Mouse (Mus musculus) embryo, embryonic 10 days (tissue): ENCODE results near the gene Rdx.

Experiments
- DNase-seq: peaks from one replicate; pipeline ENCODE4 v3.0.0-alpha.2; 2015; ENCODE audit warnings: low spot score

Gene Rdx

DNA sequence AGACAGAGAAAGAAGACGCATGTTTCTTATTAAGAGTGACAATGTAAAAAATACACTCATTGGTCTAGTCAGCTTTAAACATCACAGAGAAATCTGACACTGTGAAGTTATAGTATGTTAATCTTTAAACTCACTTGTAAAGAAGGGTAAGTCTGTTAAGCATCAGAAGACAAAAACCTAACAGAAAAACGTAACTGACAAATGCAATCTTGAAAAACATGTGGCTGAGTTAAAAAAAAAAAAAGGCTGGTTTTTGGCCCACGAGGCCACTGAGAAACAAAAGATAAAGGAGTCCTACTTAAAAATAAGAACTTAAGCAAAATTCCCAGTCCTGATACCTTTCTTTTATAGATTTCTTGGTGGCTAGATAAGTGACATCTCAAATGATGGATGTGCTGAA, 63.8 kb downstream of the Rdx start:
- no peak for DNase-seq

DNA sequence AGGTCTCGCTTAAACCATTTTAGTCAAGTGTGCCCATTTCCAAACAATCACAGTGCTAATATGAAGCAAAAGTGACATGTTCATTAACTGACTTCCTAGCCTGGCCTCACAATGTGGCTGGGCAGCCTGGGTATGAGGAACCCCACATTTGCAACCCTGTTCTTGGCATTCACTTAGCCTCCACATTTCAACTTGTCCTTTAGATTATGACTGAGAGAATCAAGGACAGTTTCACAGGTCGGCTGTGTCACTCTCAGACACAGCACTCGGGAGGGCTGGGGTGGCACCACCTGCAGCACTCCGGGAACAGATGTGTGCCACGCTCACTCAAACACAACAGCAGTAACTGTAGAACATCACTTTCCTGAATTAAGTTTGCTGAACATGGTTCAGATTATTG, 66.1 kb downstream of the Rdx start:
- DNase-seq, result no peak

DNA sequence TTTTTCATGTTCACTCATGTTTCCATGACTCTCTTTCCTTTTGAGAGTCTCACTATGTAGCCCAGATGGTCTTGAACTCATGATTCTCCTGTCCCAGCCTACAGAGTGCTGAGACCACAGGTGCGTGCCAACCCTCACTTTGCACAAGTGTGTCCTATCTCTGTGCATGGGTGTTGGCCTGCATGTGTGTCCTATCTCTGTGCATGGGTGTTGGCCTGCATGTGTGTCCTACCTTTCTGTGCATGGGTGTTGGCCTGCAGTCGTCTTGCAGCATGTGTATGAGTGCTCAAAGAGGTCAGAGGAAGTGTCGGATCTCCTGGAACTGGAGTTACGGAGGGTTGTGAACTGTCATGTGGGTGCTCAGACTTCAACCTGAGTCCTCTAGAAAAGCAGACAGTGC, 72.2 kb downstream of the Rdx start:
- DNase-seq, result no peak

DNA sequence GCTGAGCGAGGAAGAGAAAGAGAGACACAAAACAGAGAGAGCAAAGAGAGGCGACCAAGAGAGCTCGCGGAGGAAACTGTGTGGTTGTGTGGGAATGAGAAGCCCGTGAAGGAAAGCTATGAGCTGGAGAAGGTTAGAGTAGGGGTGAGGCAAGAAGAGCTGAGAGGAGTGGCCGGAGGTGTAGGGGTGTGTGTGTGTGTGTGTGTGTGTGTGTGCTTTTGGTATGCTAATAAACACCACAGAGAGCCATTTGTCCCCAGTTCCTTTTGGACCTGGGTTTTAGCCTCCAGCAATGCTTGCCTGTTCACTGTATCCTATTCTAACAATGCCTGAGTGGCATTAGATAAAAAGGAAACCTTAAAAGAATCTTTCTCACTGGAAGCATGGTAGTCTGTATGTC, 78.3 kb downstream of the Rdx start:
- no peak for DNase-seq

DNA sequence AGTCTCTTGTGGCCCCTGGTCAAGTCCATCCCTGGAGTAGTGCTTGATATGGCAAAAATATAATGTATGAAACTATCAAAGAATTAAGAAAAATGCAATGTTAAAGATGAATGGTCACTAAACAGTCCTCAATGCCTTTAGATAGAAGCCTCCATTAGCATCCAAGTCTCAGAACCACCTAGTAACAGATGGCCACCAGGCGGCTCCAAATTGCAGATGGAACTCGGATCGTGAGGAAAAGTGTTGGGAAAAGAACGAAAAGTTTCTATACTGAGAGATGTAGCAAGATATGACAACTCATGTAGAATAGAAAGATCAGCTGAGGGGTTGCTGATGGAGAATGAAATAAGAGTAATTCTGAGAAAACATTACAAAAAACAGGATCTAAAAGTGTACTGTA, 83.4 kb downstream of the Rdx start:
- DNase-seq, result no peak

DNA sequence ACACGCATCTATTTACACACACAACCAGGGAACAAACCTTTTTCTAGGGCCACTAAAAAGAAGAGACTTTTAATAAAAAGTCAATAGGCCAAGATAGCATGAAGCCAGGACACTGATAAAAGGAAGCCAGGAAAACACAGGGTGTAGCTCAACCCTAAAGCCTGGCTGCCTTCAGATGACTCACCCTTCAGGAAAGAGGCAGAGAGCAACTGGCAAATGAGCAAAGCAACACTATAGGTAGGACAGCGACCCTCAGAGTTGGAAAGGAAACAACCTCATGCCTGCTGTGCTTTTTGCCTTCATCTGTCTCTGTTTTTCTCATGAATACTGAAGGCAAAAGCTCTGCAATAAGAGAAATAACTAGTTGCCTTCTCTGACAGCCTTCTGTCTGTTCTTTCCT, 85.8 kb downstream of the Rdx start:
- no peak for DNase-seq
